Mouse (Mus musculus) liver, adult (tissue): ENCODE results near the gene Cdr2.

Experiments
- GATA4 ChIP-seq: IDR thresholded peaks from 2 replicates; pipeline ENCODE4 v1.6.1; 2014; ENCODE audit warnings: mild to moderate bottlenecking, low read length; ENCODE audit not compliant: insufficient replicate concordance

Cdr2 gene

GRCm38 (mm10) chr7:120980931-120981924 is 884 bp downstream of the Cdr2 start:
- no peak for TF ChIP-seq GATA4

- no peak for TF ChIP-seq GATA4
Measured at GRCm38 (mm10) chr7:120980041-120980440, 2.1 kb downstream of the Cdr2 start.

DNA sequence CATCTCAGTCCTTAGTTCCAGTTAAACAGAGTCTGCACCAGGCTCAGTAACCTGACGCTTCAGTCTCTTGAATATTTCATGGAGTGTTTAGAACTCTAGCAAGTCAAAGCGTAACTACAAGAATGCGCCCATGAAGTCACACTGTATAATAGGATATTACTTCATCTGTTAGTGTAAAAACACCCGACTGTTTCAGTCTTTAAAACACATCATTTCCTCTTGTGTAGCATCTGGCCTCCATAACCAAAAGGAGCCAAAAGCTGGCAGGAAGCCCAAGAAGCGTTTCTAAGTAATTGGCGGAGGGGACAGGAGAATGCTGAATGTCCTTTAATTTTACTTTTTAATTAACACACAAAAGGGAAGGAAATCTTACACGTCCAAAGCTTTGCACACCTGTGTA is 5.0 kb downstream of the Cdr2 start:
- TF ChIP-seq GATA4, result no peak

DNA sequence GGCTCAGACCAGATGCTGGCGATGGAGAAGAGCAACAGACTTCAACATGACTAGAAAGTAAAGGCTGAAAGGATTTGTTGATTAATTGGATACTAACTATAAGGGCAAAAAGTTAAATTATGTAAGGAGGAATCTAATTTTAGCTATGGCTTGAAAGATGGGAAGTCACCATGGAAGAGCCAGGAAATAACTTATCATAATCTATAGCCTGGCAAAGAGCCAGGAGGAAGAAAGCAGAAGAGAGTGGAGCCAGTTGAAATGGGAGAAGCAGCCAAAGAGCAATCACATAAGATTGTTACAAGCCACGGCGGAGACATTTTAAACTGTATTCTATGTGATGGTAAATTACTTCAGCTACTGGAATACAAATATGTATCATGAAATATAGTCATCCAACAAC is 8.1 kb downstream of the Cdr2 start:
- no peak for TF ChIP-seq GATA4

DNA sequence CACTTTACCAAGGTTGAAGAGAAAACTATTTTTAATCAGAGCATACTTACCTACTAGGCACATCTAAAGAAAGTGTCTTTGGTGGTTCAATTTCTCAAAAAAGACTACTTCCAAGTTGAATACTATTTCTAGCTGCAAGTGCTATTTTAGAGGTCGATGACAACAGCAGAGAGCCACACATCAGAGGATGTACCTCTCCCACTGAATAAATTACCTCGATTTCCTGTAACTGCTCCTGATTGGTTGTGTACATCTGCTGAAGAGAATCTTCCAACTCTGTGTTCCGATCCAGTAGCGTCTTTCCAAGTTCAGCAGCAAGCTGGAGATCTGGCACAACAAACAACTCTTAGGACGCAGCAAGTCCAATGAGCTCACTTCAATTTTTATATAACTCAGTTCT is 12.0 kb downstream of the Cdr2 start:
- TF ChIP-seq GATA4, result no peak

- no peak for TF ChIP-seq GATA4
Measured at GRCm38 (mm10) chr7:120969221-120969620, 12.9 kb downstream of the Cdr2 start.

- TF ChIP-seq GATA4, result no peak
Measured at GRCm38 (mm10) chr7:120963126-120963525, 19.0 kb downstream of the Cdr2 start.

- no peak for TF ChIP-seq GATA4
Measured at GRCm38 (mm10) chr7:120961893-120962292, 20.2 kb downstream of the Cdr2 start.

DNA sequence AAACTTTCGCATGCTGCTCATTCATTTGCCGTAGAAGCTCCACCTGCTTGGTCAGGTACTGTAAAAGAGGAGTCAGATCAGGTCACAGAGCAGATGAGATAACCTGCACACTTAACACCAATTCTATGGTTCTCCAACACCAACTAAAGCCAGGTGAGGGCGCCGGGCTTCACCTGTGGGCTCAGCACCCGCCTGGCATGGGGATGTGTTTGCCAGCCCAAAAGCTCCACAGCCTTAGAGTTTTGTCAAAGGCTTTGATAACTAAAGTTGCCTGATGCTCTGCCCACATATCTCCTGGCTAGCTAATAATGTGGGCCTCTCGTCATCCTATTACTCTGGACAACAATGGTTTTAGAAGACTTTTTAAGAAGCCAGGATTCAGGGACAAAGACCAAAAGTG is 21.5 kb downstream of the Cdr2 start:
- TF ChIP-seq GATA4, result no peak

DNA sequence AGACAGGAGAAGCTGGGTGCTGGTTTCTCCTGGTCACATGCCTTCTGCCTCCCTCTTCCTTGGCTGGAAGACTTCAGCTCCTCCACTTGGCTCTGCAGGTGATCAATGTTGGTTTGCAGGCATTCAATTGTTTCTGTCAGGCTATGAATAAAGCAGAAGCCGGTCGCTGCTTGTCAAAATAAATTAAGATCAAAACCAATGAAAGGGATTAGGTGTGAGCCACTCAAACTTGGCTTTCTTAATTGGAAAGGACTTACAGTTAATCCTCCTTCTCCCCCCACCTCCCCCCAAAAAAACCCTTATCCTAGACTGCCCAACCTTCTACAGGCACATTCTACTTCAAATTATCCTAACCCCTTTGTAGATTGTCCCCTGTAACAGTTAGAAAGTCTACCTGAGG is 22.0 kb downstream of the Cdr2 start:
- no peak for TF ChIP-seq GATA4

GRCm38 (mm10) chr7:120943936-120944509 is 38.1 kb downstream of the Cdr2 start:
- no peak for TF ChIP-seq GATA4

DNA sequence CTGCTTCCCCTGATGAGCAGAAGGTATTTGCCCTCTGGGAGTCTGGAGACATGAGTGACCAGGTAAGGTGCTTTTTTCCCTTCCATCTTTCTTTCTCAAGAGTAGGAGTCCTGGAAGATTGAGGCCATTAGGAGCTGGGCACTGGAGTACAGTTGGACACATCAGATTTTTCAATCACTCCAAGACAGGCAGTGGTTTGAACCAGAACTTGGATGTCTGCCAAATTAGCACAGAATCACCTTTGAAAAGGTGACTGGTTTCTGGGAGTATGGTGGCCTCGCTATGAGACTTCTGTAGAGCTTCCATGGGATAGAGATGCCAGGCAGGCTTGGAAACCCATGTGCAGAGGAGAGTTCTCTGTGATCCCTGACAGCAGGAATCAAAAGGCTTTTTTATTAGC is 39.6 kb downstream of the Cdr2 start:
- no peak for TF ChIP-seq GATA4

DNA sequence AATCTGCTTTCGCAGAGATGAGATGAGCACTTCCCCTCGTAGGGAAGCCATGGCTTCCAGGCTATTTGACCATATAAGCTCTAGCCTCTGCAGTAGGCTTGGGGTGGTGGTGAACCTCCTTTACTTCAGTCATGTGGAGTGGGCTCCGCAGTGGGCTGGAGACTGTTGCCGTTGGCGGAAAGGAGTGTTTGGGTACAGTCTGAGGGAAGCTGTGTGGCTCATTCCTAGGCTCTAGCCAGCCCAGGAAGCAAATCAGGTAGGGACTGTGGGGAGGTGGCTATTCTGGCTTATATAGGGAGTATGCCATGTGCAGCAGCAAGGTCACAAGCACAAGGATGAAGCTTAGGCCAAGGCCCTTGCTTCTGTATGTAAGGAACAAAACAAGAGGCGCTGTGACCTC is 40.9 kb downstream of the Cdr2 start:
- no peak for TF ChIP-seq GATA4

DNA sequence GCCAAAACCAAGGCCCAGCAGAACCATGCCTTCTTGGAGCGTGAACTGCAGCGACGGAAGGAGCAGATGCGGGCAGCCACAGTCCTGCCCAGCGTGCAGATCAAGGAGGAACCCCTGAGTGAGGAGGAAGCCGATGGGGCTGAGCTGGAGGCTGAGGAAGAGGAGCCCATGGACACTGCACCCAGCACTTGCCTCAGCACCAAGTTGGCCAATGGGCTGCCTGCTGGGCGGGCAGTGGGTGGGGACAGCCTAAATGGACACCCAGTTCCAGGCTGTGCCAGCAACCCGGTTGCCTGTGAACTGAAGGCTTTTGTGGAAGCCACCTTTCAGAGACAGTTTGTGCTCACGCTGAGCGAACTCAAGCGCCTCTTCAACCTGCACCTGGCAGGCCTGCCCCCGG is 41.8 kb downstream of the Cdr2 start:
- no peak for TF ChIP-seq GATA4

GRCm38 (mm10) chr7:120938206-120938605 is 43.9 kb downstream of the Cdr2 start:
- no peak for TF ChIP-seq GATA4

- TF ChIP-seq GATA4, result no peak
Measured at GRCm38 (mm10) chr7:120936522-120936921, 45.6 kb downstream of the Cdr2 start.
